14 mouse cellular contexts compared by ENCODE assay signal in genomic region chr15:84245104-84245503, GRCm38 (mm10). TPM values are rescaled to one million over a fixed set of nuclear protein-coding genes. Genes with fewer than 3 reads are reported as not detected.
DNase-seq lines count a peak whose midpoint lies in the region; ATAC-seq and TF ChIP-seq lines count a peak whose summit lies in the region.
"Had no signal": no experiment of that assay in that cellular context is flagged by ENCODE, and none has a peak within 500 bp of the region (broad histone marks: within the 10 kb centered on the region; RNA-seq: fewer than 3 reads in every experiment).

No protein-coding gene starts in this region.

- peaks cover 8% of the 10 kb centered on the region; the same call in 1 of the 2 replicates for H3K36me3 ChIP-seq in hindbrain, embryonic 10.5 days
- no peaks in the 10 kb centered on the region for H3K36me3 ChIP-seq in hindbrain, embryonic 11.5 days (ENCODE audit: control insufficient read depth, insufficient read depth, low read length)
- H3K36me3 ChIP-seq in forebrain, postnatal 0 days (ENCODE audit: insufficient read depth) = no peaks in the 10 kb centered on the region
- H3K36me3 ChIP-seq in midbrain, embryonic 12.5 days = no peaks in the 10 kb centered on the region
- peaks cover 10% of the 10 kb centered on the region; the same call in 1 of the 2 replicates for H3K36me3 ChIP-seq in embryonic facial prominence, embryonic 10.5 days (replicated peaks)
- H3K36me3 ChIP-seq in limb, embryonic 10.5 days = peaks cover 20% of the 10 kb centered on the region
- H3K36me3 ChIP-seq: stomach, embryonic 15.5 days had no signal

- TF ChIP-seq CTCF in forebrain, postnatal 0 days (IDR thresholded peaks at IDR 0.05; ENCODE audit: low read depth) = no peak

- WGBS in hindbrain, embryonic 10.5 days = 83% methylated on average over 7 of the region's 7 CpGs
- 85% methylated on average over 7 of the region's 7 CpGs for WGBS in hindbrain, embryonic 11.5 days
- WGBS in forebrain, postnatal 0 days = 42% methylated on average over 7 of the region's 7 CpGs
- 83% methylated on average over 7 of the region's 7 CpGs for WGBS in midbrain, embryonic 12.5 days
- WGBS in embryonic facial prominence, embryonic 10.5 days = 86% methylated on average over 7 of the region's 7 CpGs
- WGBS in limb, embryonic 10.5 days = 83% methylated on average over 7 of the region's 7 CpGs

- peak overlapping the region; percentile 3; the same call in 1 of the 2 replicates for H3K27ac ChIP-seq in hindbrain, embryonic 10.5 days
- H3K27ac ChIP-seq in hindbrain, embryonic 11.5 days (ENCODE audit: low read depth, low read length) = no peak overlapping the region
- H3K27ac ChIP-seq in brown adipose tissue, adult 24 weeks (replicated peaks; ENCODE audit: low read depth, low read length) = 0 out of 2 replicates have a peak overlapping the region, but pooled peaks have one; percentile 30
- peak overlapping the region; percentile 64; the same call in 1 of the 2 replicates for H3K27ac ChIP-seq in forebrain, postnatal 0 days (ENCODE audit: low read depth, low read length)
- H3K27ac ChIP-seq in midbrain, embryonic 12.5 days (replicated peaks) = peak overlapping the region; percentile 5; the same call in 1 of the 2 replicates
- no peak overlapping the region for H3K27ac ChIP-seq in embryonic facial prominence, embryonic 10.5 days (replicated peaks)
- H3K27ac ChIP-seq in limb, embryonic 10.5 days = no peak overlapping the region
- H3K27ac ChIP-seq: liver, embryonic 14.5 days; stomach, embryonic 15.5 days had no signal

- H3K9ac ChIP-seq in hindbrain, embryonic 11.5 days (ENCODE audit: low read depth, low read length) = no peak overlapping the region
- H3K9ac ChIP-seq in forebrain, postnatal 0 days = no peak overlapping the region
- no peak overlapping the region for H3K9ac ChIP-seq in midbrain, embryonic 12.5 days (replicated peaks)
- H3K9ac ChIP-seq: liver, embryonic 14.5 days; stomach, embryonic 15.5 days had no signal

- H3K4me2 ChIP-seq in hindbrain, embryonic 11.5 days (replicated peaks; ENCODE audit: low read depth, low read length) = no peak overlapping the region
- no peak overlapping the region for H3K4me2 ChIP-seq in forebrain, postnatal 0 days (ENCODE audit: low read depth)
- H3K4me2 ChIP-seq in midbrain, embryonic 12.5 days (replicated peaks) = no peak overlapping the region
- H3K4me2 ChIP-seq: stomach, embryonic 15.5 days had no signal

- peaks cover 9% of the 10 kb centered on the region for H3K9me3 ChIP-seq in hindbrain, embryonic 10.5 days
- H3K9me3 ChIP-seq in hindbrain, embryonic 11.5 days (ENCODE audit: control insufficient read depth, low read length) = peaks cover 3% of the 10 kb centered on the region; the same call in 1 of the 2 replicates
- no peaks in the 10 kb centered on the region for H3K9me3 ChIP-seq in forebrain, postnatal 0 days (ENCODE audit: low read length)
- H3K9me3 ChIP-seq in midbrain, embryonic 12.5 days = peaks cover 4% of the 10 kb centered on the region; the same call in 1 of the 2 replicates
- peaks cover 6% of the 10 kb centered on the region; the same call in 1 of the 2 replicates for H3K9me3 ChIP-seq in embryonic facial prominence, embryonic 10.5 days
- H3K9me3 ChIP-seq in limb, embryonic 10.5 days (replicated peaks) = no peaks in the 10 kb centered on the region
- H3K9me3 ChIP-seq: stomach, embryonic 15.5 days had no signal

- H3K4me1 ChIP-seq in hindbrain, embryonic 10.5 days (replicated peaks) = peaks cover 19% of the 10 kb centered on the region
- no peaks in the 10 kb centered on the region for H3K4me1 ChIP-seq in hindbrain, embryonic 11.5 days (replicated peaks; ENCODE audit: control insufficient read depth, insufficient read depth, low read length)
- H3K4me1 ChIP-seq in brown adipose tissue, adult 24 weeks (ENCODE audit: control insufficient read depth, insufficient read depth, insufficient read length, low read length) = peaks cover 3% of the 10 kb centered on the region
- no peaks in the 10 kb centered on the region for H3K4me1 ChIP-seq in forebrain, postnatal 0 days (ENCODE audit: insufficient read depth)
- peaks cover 6% of the 10 kb centered on the region for H3K4me1 ChIP-seq in midbrain, embryonic 12.5 days
- peaks cover 14% of the 10 kb centered on the region for H3K4me1 ChIP-seq in embryonic facial prominence, embryonic 10.5 days
- peaks cover 22% of the 10 kb centered on the region for H3K4me1 ChIP-seq in limb, embryonic 10.5 days
- H3K4me1 ChIP-seq: stomach, embryonic 15.5 days had no signal

- H3K4me3 ChIP-seq in hindbrain, embryonic 10.5 days = no peak overlapping the region
- H3K4me3 ChIP-seq in hindbrain, embryonic 11.5 days (ENCODE audit: low read depth, low read length) = no peak overlapping the region
- no peak overlapping the region for H3K4me3 ChIP-seq in brown adipose tissue, adult 24 weeks (ENCODE audit: insufficient read depth, low read depth, low read length)
- no peak overlapping the region for H3K4me3 ChIP-seq in forebrain, postnatal 0 days (ENCODE audit: low read depth, low read length)
- no peak overlapping the region for H3K4me3 ChIP-seq in midbrain, embryonic 12.5 days
- no peak overlapping the region for H3K4me3 ChIP-seq in embryonic facial prominence, embryonic 10.5 days
- no peak overlapping the region for H3K4me3 ChIP-seq in limb, embryonic 10.5 days
- H3K4me3 ChIP-seq: stomach, embryonic 15.5 days had no signal

- DNase-seq in hindbrain, embryonic 10.5 days (ENCODE audit: low spot score) = no peak
- DNase-seq in hindbrain, embryonic 11.5 days (ENCODE audit: low spot score) = no peak
- peak; percentile 64 for DNase-seq in forebrain, postnatal 0 days
- no peak for DNase-seq in embryonic facial prominence, embryonic 10.5 days (ENCODE audit: low spot score)
- DNase-seq in limb, embryonic 10.5 days (ENCODE audit: low spot score) = no peak
- DNase-seq: adrenal gland, adult 2 months; gastrocnemius, postnatal 10 days had no signal

- H3K27me3 ChIP-seq in hindbrain, embryonic 10.5 days (ENCODE audit: insufficient read depth, poor library complexity, severe bottlenecking) = no peaks in the 10 kb centered on the region
- no peaks in the 10 kb centered on the region for H3K27me3 ChIP-seq in hindbrain, embryonic 11.5 days (ENCODE audit: control insufficient read depth, insufficient read depth, low read length)
- no peaks in the 10 kb centered on the region for H3K27me3 ChIP-seq in forebrain, postnatal 0 days (ENCODE audit: insufficient read depth, low read length)
- H3K27me3 ChIP-seq in midbrain, embryonic 12.5 days = no peaks in the 10 kb centered on the region
- H3K27me3 ChIP-seq in embryonic facial prominence, embryonic 10.5 days (replicated peaks; ENCODE audit: low read depth, poor library complexity, severe bottlenecking) = no peaks in the 10 kb centered on the region
- H3K27me3 ChIP-seq in limb, embryonic 10.5 days (ENCODE audit: low read depth, poor library complexity, severe bottlenecking) = no peaks in the 10 kb centered on the region
- H3K27me3 ChIP-seq: CH12.LX; Patski; stomach, embryonic 15.5 days had no signal

- ATAC-seq in hindbrain, embryonic 11.5 days (ENCODE audit: low FRiP score) = no peak
- ATAC-seq in forebrain, postnatal 0 days = peak; percentile 81
- no peak for ATAC-seq in midbrain, embryonic 12.5 days (ENCODE audit: low FRiP score, low read depth)
- ATAC-seq: intestine, postnatal 0 days; Patski had no signal

RNA-seq across cellular contexts. Expression of gene Parvb, which starts 13.3 kb away (rescaled TPM):
- polyA plus RNA-seq in hindbrain, embryonic 10.5 days (2016; fragmentation: Nextera tagmentation; extraction: Ambion mirVana) = 7.1 and 7.6 TPM in 2 replicates
- polyA plus RNA-seq in hindbrain, embryonic 11.5 days (2014; fragmentation: Nextera tagmentation; extraction: Ambion mirVana) = 9.4 and 9.5 TPM in 2 replicates
- polyA plus RNA-seq in brown adipose tissue, adult 24 weeks (2012; ENCODE audit: insufficient read depth, insufficient read length, missing spikeins) = 3.0 and 8.7 TPM in 2 replicates
- 3.8 and 9.4 TPM in 2 replicates for total RNA-seq in forebrain, postnatal 0 days (2014; rRNA removed)
- 2.7 and 4.3 TPM in 2 replicates for polyA plus RNA-seq in forebrain, postnatal 0 days (2015; fragmentation: Nextera tagmentation; extraction: Ambion mirVana)
- 5.9 and 6.5 TPM in 2 replicates for polyA plus RNA-seq in midbrain, embryonic 12.5 days (2016; fragmentation: Nextera tagmentation; extraction: Ambion mirVana)
- polyA plus RNA-seq in embryonic facial prominence, embryonic 10.5 days (2016; fragmentation: Nextera tagmentation; extraction: Ambion mirVana) = 7.1 and 8.4 TPM in 2 replicates
- 9.0 and 11.0 TPM in 2 replicates for polyA plus RNA-seq in limb, embryonic 10.5 days (2016; fragmentation: Nextera tagmentation; extraction: Ambion mirVana)

RNA-seq across cellular contexts. Expression of gene Samm50, which starts 53.1 kb away (rescaled TPM):
- polyA plus RNA-seq in hindbrain, embryonic 10.5 days (2016; fragmentation: Nextera tagmentation; extraction: Ambion mirVana) = 94.5 and 103 TPM in 2 replicates
- 66.7 and 74.5 TPM in 2 replicates for polyA plus RNA-seq in hindbrain, embryonic 11.5 days (2014; fragmentation: Nextera tagmentation; extraction: Ambion mirVana)
- 177 and 266 TPM in 2 replicates for polyA plus RNA-seq in brown adipose tissue, adult 24 weeks (2012; ENCODE audit: insufficient read depth, insufficient read length, missing spikeins)
- 36.6 and 37.2 TPM in 2 replicates for total RNA-seq in forebrain, postnatal 0 days (2014; rRNA removed)
- polyA plus RNA-seq in forebrain, postnatal 0 days (2015; fragmentation: Nextera tagmentation; extraction: Ambion mirVana) = 88.3 and 93.8 TPM in 2 replicates
- polyA plus RNA-seq in midbrain, embryonic 12.5 days (2016; fragmentation: Nextera tagmentation; extraction: Ambion mirVana) = 86.8 and 99.4 TPM in 2 replicates
- 113 TPM in 2 replicates for polyA plus RNA-seq in embryonic facial prominence, embryonic 10.5 days (2016; fragmentation: Nextera tagmentation; extraction: Ambion mirVana)
- 117 and 118 TPM in 2 replicates for polyA plus RNA-seq in limb, embryonic 10.5 days (2016; fragmentation: Nextera tagmentation; extraction: Ambion mirVana)

Comparison
In these comparisons a context has a peak if more than half of its experiments do, and no peak if none do; other contexts are left out.
1. H3K27ac ChIP-seq: peak in hindbrain, embryonic 10.5 days (single experiment), brown adipose tissue, adult 24 weeks (single experiment), forebrain, postnatal 0 days (single experiment) and midbrain, embryonic 12.5 days (single experiment); none in hindbrain, embryonic 11.5 days (single experiment), embryonic facial prominence, embryonic 10.5 days (single experiment) and limb, embryonic 10.5 days (single experiment).